Mouse (Mus musculus): ENCODE measurements around the gene Evx1. TPM values are rescaled to one million over a fixed set of nuclear protein-coding genes. Genes with fewer than 3 reads are reported as not detected.

The Evx1 gene
- polyA plus RNA-seq, 1 experiment from 2014 or later: 1.5 TPM

GRCm38 (mm10) chr6:52305877-52306389 is 7.4 kb upstream of the Evx1 start:
- Histone ChIP-seq H3K27ac (replicated peaks; ENCODE audit: low read depth, low read length) (no peak overlapping the region), H3K9me3 (ENCODE audit: control insufficient read depth, low read length) (no peaks in the 10 kb centered on the region), H3K4me2 (ENCODE audit: low read length) (peak overlapping the region; percentile 69), H3K27me3 (ENCODE audit: control insufficient read depth, insufficient read depth, low read length) (peaks cover 61% of the 10 kb centered on the region), H3K4me3 (replicated peaks; ENCODE audit: low read depth, low read length) (peak overlapping the region; percentile 43), H3K36me3 (ENCODE audit: control insufficient read depth, insufficient read depth, low read length) (no peaks in the 10 kb centered on the region), H3K9ac (replicated peaks; ENCODE audit: low read length) (peak overlapping the region; percentile 54), H3K4me1 (ENCODE audit: control insufficient read depth, insufficient read depth, low read length) (0 out of 2 replicates have a peak, but pooled peaks cover 3% of the 10 kb centered on the region)
- under 1% methylated on average over 30 of the region's 30 CpGs for WGBS
- DNase-seq: peak; percentile 87
- peak; percentile 53 for ATAC-seq (ENCODE audit: low FRiP score, low TSS enrichment)

DNA sequence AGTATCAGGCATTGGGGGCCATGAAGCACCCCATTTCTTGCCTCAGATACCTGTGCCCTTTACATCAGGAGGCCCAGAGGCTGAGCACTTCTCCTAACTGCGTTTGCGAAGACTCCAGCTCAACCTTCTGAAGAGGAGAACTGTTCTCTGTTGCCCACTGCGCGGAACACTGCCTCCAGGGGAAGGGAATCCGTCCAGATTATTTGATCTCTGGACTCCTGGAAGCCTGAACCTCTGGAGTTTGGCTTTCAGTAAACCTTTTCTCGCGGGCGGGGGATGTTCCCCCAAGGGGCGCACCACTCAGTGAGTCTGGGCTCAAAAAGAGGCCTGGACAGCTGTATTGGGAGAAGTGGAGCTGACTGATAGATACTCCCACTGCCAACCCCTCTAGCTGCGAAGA is 3.5 kb upstream of the Evx1 start:
- 11% methylated on average over 10 of the region's 10 CpGs for WGBS
- H3K36me3 ChIP-seq (ENCODE audit: control insufficient read depth, insufficient read depth, low read length): no peaks in the 10 kb centered on the region
- DNase-seq: no peak
- H3K4me1 ChIP-seq (ENCODE audit: control insufficient read depth, insufficient read depth, low read length): 0 out of 2 replicates have a peak, but pooled peaks cover 3% of the 10 kb centered on the region
- no peak overlapping the region for H3K9ac ChIP-seq (replicated peaks; ENCODE audit: low read length)
- H3K27ac ChIP-seq (replicated peaks; ENCODE audit: low read depth, low read length): no peak overlapping the region
- peaks cover 94% of the 10 kb centered on the region for H3K27me3 ChIP-seq (ENCODE audit: control insufficient read depth, insufficient read depth, low read length)
- H3K4me3 ChIP-seq (replicated peaks; ENCODE audit: low read depth, low read length): no peak overlapping the region
- no peak for ATAC-seq (ENCODE audit: low FRiP score, low TSS enrichment)
- no peaks in the 10 kb centered on the region for H3K9me3 ChIP-seq (ENCODE audit: control insufficient read depth, low read length)
- no peak overlapping the region for H3K4me2 ChIP-seq (ENCODE audit: low read length)

- H3K4me2 ChIP-seq (ENCODE audit: low read length): 0 out of 2 replicates have a peak overlapping the region, but pooled peaks have one; percentile 19
- no peak overlapping the region for H3K27ac ChIP-seq (replicated peaks; ENCODE audit: low read depth, low read length)
- H3K36me3 ChIP-seq (ENCODE audit: control insufficient read depth, insufficient read depth, low read length): no peaks in the 10 kb centered on the region
- no peak for ATAC-seq (ENCODE audit: low FRiP score, low TSS enrichment)
- under 1% methylated on average over 24 of the region's 24 CpGs for WGBS
- no peak overlapping the region for H3K4me3 ChIP-seq (replicated peaks; ENCODE audit: low read depth, low read length)
- DNase-seq: peak; percentile 44
- H3K27me3 ChIP-seq (ENCODE audit: control insufficient read depth, insufficient read depth, low read length): peaks cover 95% of the 10 kb centered on the region
- H3K9ac ChIP-seq (replicated peaks; ENCODE audit: low read length): no peak overlapping the region; the same call in 1 of the 2 replicates
- 0 out of 2 replicates have a peak, but pooled peaks cover 3% of the 10 kb centered on the region for H3K4me1 ChIP-seq (ENCODE audit: control insufficient read depth, insufficient read depth, low read length)
- H3K9me3 ChIP-seq (ENCODE audit: control insufficient read depth, low read length): no peaks in the 10 kb centered on the region
These were observed 2.9 kb upstream of the Evx1 start for GRCm38 (mm10) chr6:52310366-52310765.

GRCm38 (mm10) chr6:52311661-52312557 is 1.4 kb upstream of the Evx1 start:
- Histone ChIP-seq H3K4me1 (ENCODE audit: control insufficient read depth, insufficient read depth, low read length) (no peaks in the 10 kb centered on the region), H3K4me3 (replicated peaks; ENCODE audit: low read depth, low read length) (no peak overlapping the region), H3K27me3 (ENCODE audit: control insufficient read depth, insufficient read depth, low read length) (peaks cover 96% of the 10 kb centered on the region), H3K9ac (replicated peaks; ENCODE audit: low read length) (no peak overlapping the region), H3K36me3 (ENCODE audit: control insufficient read depth, insufficient read depth, low read length) (no peaks in the 10 kb centered on the region), H3K4me2 (ENCODE audit: low read length) (no peak overlapping the region), H3K27ac (replicated peaks; ENCODE audit: low read depth, low read length) (no peak overlapping the region), H3K9me3 (ENCODE audit: control insufficient read depth, low read length) (no peaks in the 10 kb centered on the region)
- ATAC-seq (ENCODE audit: low FRiP score, low TSS enrichment): no peak
- no peak for DNase-seq
- under 1% methylated on average over 6 of the region's 6 CpGs for WGBS

DNA sequence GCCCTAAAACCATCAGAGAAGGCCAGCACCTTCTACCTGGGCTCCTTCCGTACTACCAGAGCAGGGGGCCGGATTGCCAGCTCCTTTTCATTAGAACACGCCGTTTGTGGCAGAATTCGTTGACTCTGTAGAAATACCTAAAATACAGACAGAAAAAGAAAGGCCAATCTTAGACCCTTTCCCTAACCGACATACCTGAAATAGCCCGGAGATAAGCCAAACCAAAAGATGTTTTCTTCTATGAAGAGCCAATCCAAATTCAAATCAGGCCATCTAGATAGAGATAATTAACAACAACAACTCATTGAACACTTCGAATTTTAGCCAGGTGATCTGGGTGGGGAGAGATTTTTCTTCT is 761 bp upstream of the Evx1 start:
- 1% methylated on average over 8 of the region's 8 CpGs for WGBS
- DNase-seq (peak; percentile 48), ATAC-seq (ENCODE audit: low FRiP score, low TSS enrichment) (no peak)
- Histone ChIP-seq H3K4me3 (replicated peaks; ENCODE audit: low read depth, low read length) (no peak overlapping the region), H3K4me1 (ENCODE audit: control insufficient read depth, insufficient read depth, low read length) (no peaks in the 10 kb centered on the region), H3K27ac (replicated peaks; ENCODE audit: low read depth, low read length) (no peak overlapping the region), H3K9me3 (ENCODE audit: control insufficient read depth, low read length) (no peaks in the 10 kb centered on the region), H3K27me3 (ENCODE audit: control insufficient read depth, insufficient read depth, low read length) (peaks cover 96% of the 10 kb centered on the region), H3K36me3 (ENCODE audit: control insufficient read depth, insufficient read depth, low read length) (no peaks in the 10 kb centered on the region), H3K4me2 (ENCODE audit: low read length) (no peak overlapping the region), H3K9ac (replicated peaks; ENCODE audit: low read length) (no peak overlapping the region)

GRCm38 (mm10) chr6:52314304-52315100 is 1.2 kb downstream of the Evx1 start:
- H3K4me2 ChIP-seq (ENCODE audit: low read length): no peak overlapping the region
- H3K9me3 ChIP-seq (ENCODE audit: control insufficient read depth, low read length): no peaks in the 10 kb centered on the region
- peaks cover 96% of the 10 kb centered on the region for H3K27me3 ChIP-seq (ENCODE audit: control insufficient read depth, insufficient read depth, low read length)
- H3K4me3 ChIP-seq (replicated peaks; ENCODE audit: low read depth, low read length): peak overlapping the region; percentile 14
- no peaks in the 10 kb centered on the region for H3K36me3 ChIP-seq (ENCODE audit: control insufficient read depth, insufficient read depth, low read length)
- no peaks in the 10 kb centered on the region for H3K4me1 ChIP-seq (ENCODE audit: control insufficient read depth, insufficient read depth, low read length)
- WGBS: under 1% methylated on average over 27 of the region's 27 CpGs
- ATAC-seq (ENCODE audit: low FRiP score, low TSS enrichment) (no peak), DNase-seq (peak; percentile 29)
- peak overlapping the region; percentile 41; the same call in 1 of the 2 replicates for H3K27ac ChIP-seq (replicated peaks; ENCODE audit: low read depth, low read length)
- H3K9ac ChIP-seq (replicated peaks; ENCODE audit: low read length): no peak overlapping the region

DNA sequence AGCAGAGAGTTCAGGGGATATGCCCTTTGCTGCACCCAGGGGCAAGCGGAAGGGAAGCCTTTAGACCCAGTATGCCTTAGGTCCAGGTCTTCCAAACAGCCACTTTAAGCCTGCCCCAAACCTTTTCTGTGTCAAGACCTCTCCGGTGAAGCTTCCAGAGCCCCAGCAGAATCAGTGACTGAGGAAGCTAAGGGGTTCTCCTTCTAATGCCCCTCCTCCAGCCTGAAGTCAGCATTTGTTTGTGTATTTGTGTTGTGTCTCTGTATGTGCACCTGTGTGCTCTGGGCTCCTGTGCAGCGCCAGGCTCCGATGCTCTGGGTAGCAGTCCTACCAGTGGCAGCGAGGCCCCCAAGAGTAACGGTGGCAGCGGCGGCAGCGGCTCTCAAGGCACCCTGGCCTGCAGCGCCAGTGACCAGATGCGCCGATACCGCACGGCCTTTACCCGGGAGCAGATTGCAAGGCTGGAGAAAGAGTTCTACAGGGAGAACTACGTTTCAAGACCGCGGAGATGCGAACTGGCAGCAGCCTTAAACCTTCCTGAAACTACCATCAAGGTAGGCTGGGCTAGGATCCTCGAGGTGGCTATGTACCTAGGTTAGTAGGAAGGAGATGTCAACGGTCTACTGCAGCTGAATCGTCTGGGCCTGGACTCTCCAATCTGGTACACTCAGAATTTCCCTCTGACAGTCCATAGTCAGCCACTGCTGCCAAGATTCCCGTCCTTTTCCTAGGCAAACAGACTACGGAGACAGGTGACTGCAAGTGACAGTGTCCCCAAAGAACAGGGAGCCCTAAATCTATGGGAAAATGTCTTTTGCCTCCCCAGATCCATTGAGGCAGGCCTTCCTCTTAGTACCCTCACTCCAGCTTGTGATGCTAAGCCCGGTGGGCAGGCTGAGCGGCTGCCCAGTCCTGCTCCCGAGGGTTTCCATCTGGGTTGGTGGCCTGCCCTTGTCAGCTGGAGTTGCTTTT is 2.4 kb downstream of the Evx1 start:
- H3K36me3 ChIP-seq (ENCODE audit: control insufficient read depth, insufficient read depth, low read length): no peaks in the 10 kb centered on the region
- peak overlapping the region; percentile 20; the same call in 1 of the 2 replicates for H3K27ac ChIP-seq (replicated peaks; ENCODE audit: low read depth, low read length)
- H3K4me1 ChIP-seq (ENCODE audit: control insufficient read depth, insufficient read depth, low read length): no peaks in the 10 kb centered on the region
- DNase-seq (peak; percentile 32), ATAC-seq (ENCODE audit: low FRiP score, low TSS enrichment) (no peak)
- H3K4me3 ChIP-seq (replicated peaks; ENCODE audit: low read depth, low read length): peak overlapping the region; percentile 8; the same call in 1 of the 2 replicates
- H3K27me3 ChIP-seq (ENCODE audit: control insufficient read depth, insufficient read depth, low read length): peaks cover 98% of the 10 kb centered on the region
- H3K4me2 ChIP-seq (ENCODE audit: low read length): peak overlapping the region; percentile 45
- no peak overlapping the region for H3K9ac ChIP-seq (replicated peaks; ENCODE audit: low read length)
- WGBS: under 1% methylated on average over 27 of the region's 27 CpGs
- no peaks in the 10 kb centered on the region for H3K9me3 ChIP-seq (ENCODE audit: control insufficient read depth, low read length)

Measured in midbrain, embryonic 14.5 days (tissue).